Mouse (Mus musculus): ENCODE results near the gene Psme1.

Psme1 gene

GRCm38 (mm10) chr14:55577871-55578667, at the start of gene Psme1:
Gene Psme1 (plus strand): TSS chr14:55578123.
- DNase-seq (ENCODE audit: low spot score) = peak; percentile 30

- no peak for DNase-seq (ENCODE audit: low spot score)
Observed at GRCm38 (mm10) chr14:55536116-55536745, 41.7 kb upstream of the Psme1 start.

GRCm38 (mm10) chr14:55540067-55540786, 37.7 kb upstream of the Psme1 start, which contains the start of gene Pck2:
Gene Pck2 (plus strand): TSS chr14:55540266.
- DNase-seq (ENCODE audit: low spot score) = peak; percentile 49

GRCm38 (mm10) chr14:55540787-55541321, 37.1 kb upstream of the Psme1 start:
- DNase-seq (ENCODE audit: low spot score) = peak; percentile 41

GRCm38 (mm10) chr14:55542268-55542667, 35.7 kb upstream of the Psme1 start:
- no peak for DNase-seq (ENCODE audit: low spot score)

- DNase-seq (ENCODE audit: low spot score) = no peak
Observed at GRCm38 (mm10) chr14:55544334-55544733, 33.6 kb upstream of the Psme1 start.

GRCm38 (mm10) chr14:55550191-55550590, 27.7 kb upstream of the Psme1 start:
- DNase-seq (ENCODE audit: low spot score) = no peak

- DNase-seq (ENCODE audit: low spot score) = no peak
Observed at GRCm38 (mm10) chr14:55551347-55551746, 26.6 kb upstream of the Psme1 start.

GRCm38 (mm10) chr14:55551794-55552193, 26.1 kb upstream of the Psme1 start:
- DNase-seq (ENCODE audit: low spot score) = no peak

- DNase-seq (ENCODE audit: low spot score) = no peak
Observed at GRCm38 (mm10) chr14:55554635-55555034, 23.3 kb upstream of the Psme1 start.

GRCm38 (mm10) chr14:55555788-55556187, 22.1 kb upstream of the Psme1 start:
- no peak for DNase-seq (ENCODE audit: low spot score)

GRCm38 (mm10) chr14:55557003-55557402, 20.9 kb upstream of the Psme1 start:
- peak; percentile 60 for DNase-seq (ENCODE audit: low spot score)

GRCm38 (mm10) chr14:55557587-55557986, 20.3 kb upstream of the Psme1 start:
- DNase-seq (ENCODE audit: low spot score) = no peak

- DNase-seq (ENCODE audit: low spot score) = no peak
Observed at GRCm38 (mm10) chr14:55558740-55559448, 19.0 kb upstream of the Psme1 start.

GRCm38 (mm10) chr14:55559799-55560201, 18.1 kb upstream of the Psme1 start, which contains the start of gene Dcaf11:
Gene Dcaf11 (plus strand): TSS chr14:55560006.
- DNase-seq (ENCODE audit: low spot score) = peak; percentile 66

- peak; percentile 93 for DNase-seq (ENCODE audit: low spot score)
Observed at GRCm38 (mm10) chr14:55560202-55561073, 17.5 kb upstream of the Psme1 start, which contains the start of gene A730061H03Rik. Gene A730061H03Rik (minus strand): TSS chr14:55560406.

- no peak for DNase-seq (ENCODE audit: low spot score)
Observed at GRCm38 (mm10) chr14:55561860-55562259, 16.1 kb upstream of the Psme1 start.

GRCm38 (mm10) chr14:55563249-55563648, 14.7 kb upstream of the Psme1 start:
- no peak for DNase-seq (ENCODE audit: low spot score)

- DNase-seq (ENCODE audit: low spot score) = no peak
Observed at GRCm38 (mm10) chr14:55565748-55566147, 12.2 kb upstream of the Psme1 start.

GRCm38 (mm10) chr14:55567496-55567895, 10.4 kb upstream of the Psme1 start:
- no peak for DNase-seq (ENCODE audit: low spot score)

GRCm38 (mm10) chr14:55570588-55570987, 7.3 kb upstream of the Psme1 start:
- no peak for DNase-seq (ENCODE audit: low spot score)

Data from urinary bladder, postnatal 10 days (tissue).